In the genomic region with DNA sequence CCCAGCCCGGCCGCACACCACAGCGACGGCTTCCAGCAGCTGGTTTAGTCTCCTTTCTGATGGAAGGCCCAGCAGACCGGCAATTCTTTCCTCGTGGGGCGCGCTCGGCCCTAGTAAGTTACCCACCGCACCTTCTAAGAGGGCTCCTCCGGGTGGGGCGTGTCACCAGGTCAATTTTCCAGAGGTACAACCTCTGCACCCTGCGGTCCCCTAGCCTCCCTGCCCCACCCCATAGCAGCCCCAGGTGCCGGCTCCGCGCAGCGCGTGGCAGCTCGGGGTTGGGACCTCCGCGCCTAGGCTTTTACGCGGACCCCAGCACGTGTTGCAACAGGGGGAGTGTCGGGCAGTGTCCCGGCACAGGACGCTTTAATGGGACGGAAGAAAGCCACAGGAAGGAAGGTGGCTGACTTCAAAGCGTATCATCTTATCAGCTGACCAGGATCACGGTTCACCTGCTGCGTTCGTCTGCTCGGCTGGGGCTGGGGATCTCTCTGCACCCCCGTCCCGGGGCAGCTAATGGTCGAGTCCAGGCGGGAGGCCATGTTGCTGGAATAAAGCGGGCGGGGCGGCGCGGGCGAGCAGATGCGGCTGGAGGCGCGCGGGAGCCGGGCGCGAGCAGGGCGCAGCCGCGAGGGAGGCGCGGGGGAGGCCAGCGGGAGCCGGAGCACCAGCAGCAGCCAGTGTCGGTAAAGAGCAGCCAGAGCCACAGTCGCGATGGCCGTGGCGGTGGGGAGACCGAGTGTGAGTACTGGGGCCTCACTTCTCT, we compare ENCODE assay signal across 8 mouse cellular contexts. TPM values are rescaled to one million over a fixed set of nuclear protein-coding genes. Genes with fewer than 3 reads are reported as not detected.
A peak's percentile ranks its signal among the peaks of the same experiment; 100 is the strongest.
DNase-seq lines count a peak whose midpoint lies in the region; ATAC-seq and TF ChIP-seq lines count a peak whose summit lies in the region.

A gene (plus strand): TSS at position 581 of the 766 bp plus-strand sequence.

- H3K9me3 ChIP-seq in heart, embryonic 11.5 days (replicated peaks; ENCODE audit: control insufficient read depth, low read length): no peaks in the 10 kb centered on the region
- no peaks in the 10 kb centered on the region for H3K9me3 ChIP-seq in kidney, embryonic 16.5 days (ENCODE audit: low read length)

- peak; percentile 80 for ATAC-seq in erythroblast, adult 5-6 weeks (replicated peaks; ENCODE audit: low FRiP score, poor library complexity, severe bottlenecking)
- peak; percentile 90 for ATAC-seq in heart, embryonic 11.5 days (replicated peaks; ENCODE audit: insufficient number of reproducible peaks, low FRiP score, low TSS enrichment)
- ATAC-seq in kidney, embryonic 16.5 days (ENCODE audit: low FRiP score, low TSS enrichment): peak; percentile 93

- H3ac ChIP-seq in myocyte (ENCODE audit: control insufficient read depth, insufficient read length): peak within 1 kb of the TSS; percentile 66

- no peaks in the 10 kb centered on the region for H3K36me3 ChIP-seq in heart, embryonic 11.5 days (ENCODE audit: control insufficient read depth, insufficient read depth, low read length)
- no peaks in the 10 kb centered on the region for H3K36me3 ChIP-seq in kidney, embryonic 16.5 days (ENCODE audit: insufficient read depth, low read length)
- H3K36me3 ChIP-seq in liver, adult 2 months (ENCODE audit: control insufficient read depth, insufficient read depth, low read length): no peaks in the 10 kb centered on the region
- peaks cover 4% of the 10 kb centered on the region for H3K36me3 ChIP-seq in myocyte (ENCODE audit: control insufficient read depth, insufficient read depth)
- no peaks in the 10 kb centered on the region for H3K36me3 ChIP-seq in splenic B cell, adult 2 months (ENCODE audit: control insufficient read depth, insufficient read depth, low read length, poor library complexity, severe bottlenecking)

- peak within 1 kb of the TSS; percentile 91 for H3K4me3 ChIP-seq in heart, embryonic 11.5 days (ENCODE audit: low read depth, low read length)
- H3K4me3 ChIP-seq in kidney, embryonic 16.5 days (ENCODE audit: low read length): peak within 1 kb of the TSS; percentile 81
- H3K4me3 ChIP-seq in liver, adult 2 months (ENCODE audit: insufficient read depth, low read depth, low read length): peak within 1 kb of the TSS; percentile 82
- peak within 1 kb of the TSS; percentile 98 for H3K4me3 ChIP-seq in myocyte

- no peaks in the 10 kb centered on the region for H3K27me3 ChIP-seq in heart, embryonic 11.5 days (ENCODE audit: control insufficient read depth, insufficient read depth, low read length)
- no peaks in the 10 kb centered on the region for H3K27me3 ChIP-seq in kidney, embryonic 16.5 days (ENCODE audit: insufficient read depth, low read length)
- H3K27me3 ChIP-seq in liver, adult 2 months (ENCODE audit: control insufficient read depth, insufficient read depth, low read length): no peaks in the 10 kb centered on the region
- no peaks in the 10 kb centered on the region for H3K27me3 ChIP-seq in myocyte (ENCODE audit: control insufficient read depth, insufficient read depth, insufficient read length)
- H3K27me3 ChIP-seq in splenic B cell, adult 2 months (ENCODE audit: control insufficient read depth, insufficient read depth, low read length, poor library complexity, severe bottlenecking): no peaks in the 10 kb centered on the region

- peak within 1 kb of the TSS; percentile 97 for H3K4me2 ChIP-seq in heart, embryonic 11.5 days
- peak within 1 kb of the TSS; percentile 92 for H3K4me2 ChIP-seq in kidney, embryonic 16.5 days (replicated peaks; ENCODE audit: low read depth, low read length)
- peak within 1 kb of the TSS; percentile 89 for H3K4me2 ChIP-seq in myocyte (ENCODE audit: low read depth)

- peak; percentile 93 to 94 for DNase-seq in B cell, adult 2 months
- DNase-seq in brain, adult 2 months (ENCODE audit: low read depth, low spot score): peak; percentile 95
- peak; percentile 66 for DNase-seq in liver, adult 2 months (ENCODE audit: extremely low read depth, low read depth, low spot score)
- DNase-seq in splenic B cell, adult 2 months (ENCODE audit: low read depth, low spot score): peak; percentile 90

- peak within 1 kb of the TSS; percentile 92 for H3K9ac ChIP-seq in heart, embryonic 11.5 days (ENCODE audit: low read depth, low read length)
- H3K9ac ChIP-seq in kidney, embryonic 16.5 days (replicated peaks; ENCODE audit: low read length): peak within 1 kb of the TSS; percentile 87
- peak within 1 kb of the TSS; percentile 85 for H3K9ac ChIP-seq in liver, adult 2 months (ENCODE audit: low read depth, low read length)

- peak within 1 kb of the TSS; percentile 85 for H3K27ac ChIP-seq in heart, embryonic 11.5 days (ENCODE audit: low read depth, low read length)
- peak within 1 kb of the TSS; percentile 82 for H3K27ac ChIP-seq in kidney, embryonic 16.5 days (ENCODE audit: low read length)
- H3K27ac ChIP-seq in liver, adult 2 months (replicated peaks; ENCODE audit: insufficient read depth, low read depth, low read length): peak within 1 kb of the TSS; percentile 17

- peaks cover 28% of the 10 kb centered on the region for H3K4me1 ChIP-seq in heart, embryonic 11.5 days (ENCODE audit: control insufficient read depth, insufficient read depth, low read length)
- H3K4me1 ChIP-seq in kidney, embryonic 16.5 days (ENCODE audit: insufficient read depth, low read length): peaks cover 50% of the 10 kb centered on the region
- H3K4me1 ChIP-seq in liver, adult 2 months (ENCODE audit: control insufficient read depth, insufficient read depth, low read length): peaks cover 4% of the 10 kb centered on the region; the same call in 1 of the 2 replicates

- TF ChIP-seq POLR2A in liver, adult 2 months (IDR thresholded peaks at IDR 0.05; ENCODE audit: extremely low read depth, insufficient read depth, low read length): peak; percentile 58
- peak; percentile 99 for TF ChIP-seq POLR2A in myocyte (IDR thresholded peaks at IDR 0.05; ENCODE audit: insufficient read length, low read depth)

- WGBS in heart, embryonic 11.5 days (ENCODE audit: insufficient replicate concordance): under 1% methylated on average over 63 of the region's 63 CpGs
- under 1% methylated on average over 63 of the region's 63 CpGs for WGBS in kidney, embryonic 16.5 days
- WGBS in liver, adult 2 months: under 1% methylated on average over 63 of the region's 63 CpGs

- peaks cover 4% of the 10 kb centered on the region; the same call in 1 of the 2 replicates for H3K79me2 ChIP-seq in liver, adult 2 months (ENCODE audit: control insufficient read depth, insufficient read depth, low read length)
- peaks cover 51% of the 10 kb centered on the region for H3K79me2 ChIP-seq in myocyte (ENCODE audit: control insufficient read depth, insufficient read depth)

- no peak for TF ChIP-seq CTCF in liver, adult 2 months (IDR thresholded peaks at IDR 0.05; ENCODE audit: low read depth, low read length)

TF ChIP-seq in myocyte, 11 proteins besides CTCF, POLR2A, EP300 and RAD21:
- TF ChIP-seq MAX (IDR thresholded peaks at IDR 0.05; ENCODE audit: low read depth): peak; percentile 42
- TF ChIP-seq TCF3 (IDR thresholded peaks at IDR 0.05; ENCODE audit: insufficient read length, low read depth): peak; percentile 27
- peak; percentile 99 for TF ChIP-seq POLR2AphosphoS2 (IDR thresholded peaks at IDR 0.05; ENCODE audit: insufficient read length, low read depth)
- peak in 2 of 3 experiments; percentile 28 to 65 for TF ChIP-seq MYOG (IDR thresholded peaks at IDR 0.05; ENCODE audit: control insufficient read depth in 1 of 3, insufficient read depth in 1 of 3, insufficient read length in 2 of 3, low read depth in 2 of 3)
- TF ChIP-seq REST (IDR thresholded peaks at IDR 0.05; ENCODE audit: insufficient read depth, insufficient read length): peak; percentile 47
- peak in 2 of 3 experiments; percentile 7 to 65 for TF ChIP-seq MYOD1 (IDR thresholded peaks at IDR 0.05; ENCODE audit: control insufficient read depth in 1 of 3, insufficient read length in 2 of 3, low read depth in 2 of 3)
- TF ChIP-seq SRF (IDR thresholded peaks at IDR 0.05; ENCODE audit: control insufficient read depth, insufficient read length, low read depth): peak; percentile 58
- TF ChIP-seq TCF12 (IDR thresholded peaks at IDR 0.05; ENCODE audit: insufficient read depth, poor library complexity, severe bottlenecking): no peak
- TF ChIP-seq E2F4 (IDR thresholded peaks at IDR 0.05; ENCODE audit: insufficient read depth): peak; percentile 37
- peak; percentile 48 for TF ChIP-seq USF1 (IDR thresholded peaks at IDR 0.05; ENCODE audit: low read depth)
- no peak for TF ChIP-seq CEBPB (IDR thresholded peaks at IDR 0.05; ENCODE audit: insufficient read depth, poor library complexity, severe bottlenecking)

RNA-seq across cellular contexts. Expression of the gene that starts here (rescaled TPM):
- total RNA-seq in erythroblast, adult 5-6 weeks (2015; ENCODE audit: low replicate concordance): 12.7 and 13.0 TPM in 2 replicates
- 6.1 and 15.5 TPM in 2 replicates for total RNA-seq in erythroblast, adult 5-6 weeks (2017; ENCODE audit: low replicate concordance)
- polyA plus RNA-seq in heart, embryonic 11.5 days (2014; fragmentation: Nextera tagmentation; extraction: Ambion mirVana): 96.6 and 97.3 TPM in 2 replicates
- 216 and 232 TPM in 2 replicates for polyA plus RNA-seq in kidney, embryonic 16.5 days (2015; fragmentation: Nextera tagmentation; extraction: Ambion mirVana)
- 7.1 and 10.7 TPM in 2 replicates for total RNA-seq in liver, adult 2 months (2014; rRNA removed)
- 7.3 and 9.2 TPM in 2 replicates for polyA plus RNA-seq in liver, adult 2 months (2012; rRNA removed)
- 114 TPM for polyA plus RNA-seq in myocyte (2012; fragmentation: generic; extraction: Trizol)

Comparison
In these comparisons a context has a peak if more than half of its experiments do, and no peak if none do; other contexts are left out.
1. Peak in every context shown above with its lines: DNase-seq, ATAC-seq, H3K4me3 ChIP-seq and H3K27ac ChIP-seq.
2. H3K27ac ChIP-seq: peak in every context shown above with its lines; median percentile 85 in heart, embryonic 11.5 days; 82 in kidney, embryonic 16.5 days; 17 in liver, adult 2 months.